Mouse (Mus musculus) heart, adult 2 months (tissue): ENCODE measurements around the gene Alpl. TPM values are rescaled to one million over a fixed set of nuclear protein-coding genes. Genes with fewer than 3 reads are reported as not detected.

ENCODE experiments used
- DNase-seq, 2 experiments: peaks; one replicate each; pipeline ENCODE4 v3.0.0; 2021
- H3K27ac ChIP-seq: fragments of 200-600 bp; 2 replicates; pipeline ENCODE4 v1.8.1; 2022
- H3K27me3 ChIP-seq: fragments of 200-500 bp; 2 replicates; pipeline ENCODE4 v1.6.1; 2012; ENCODE audit warnings: mild to moderate bottlenecking, low read length, inconsistent platforms, mixed read lengths; ENCODE audit not compliant: control insufficient read depth, insufficient read depth
- H3K36me3 ChIP-seq: fragments of 200-500 bp; 2 replicates; pipeline ENCODE4 v1.6.1; 2012; ENCODE audit warnings: low read length, inconsistent platforms; ENCODE audit not compliant: control insufficient read depth, insufficient read depth
- H3K4me1 ChIP-seq: fragments of 200-500 bp; 2 replicates; pipeline ENCODE4 v1.6.1; 2011; ENCODE audit warnings: low read length; ENCODE audit not compliant: control insufficient read depth, insufficient read depth
- H3K4me3 ChIP-seq: fragments of 200-600 bp; 2 replicates; pipeline ENCODE4 v1.8.1; 2022
- H3K79me2 ChIP-seq: fragments of 200-500 bp; replicated peaks from 2 replicates; pipeline ENCODE4 v1.6.1; 2012; ENCODE audit warnings: mild to moderate bottlenecking, inconsistent platforms, low read length, moderate library complexity, mixed read lengths; ENCODE audit not compliant: control insufficient read depth, insufficient read depth
- H3K9ac ChIP-seq: fragments of 200-500 bp; 2 replicates; pipeline ENCODE4 v1.6.1; 2012; ENCODE audit warnings: low read depth, mild to moderate bottlenecking, control low read depth, inconsistent platforms, low read length, mixed read lengths
- CTCF ChIP-seq: fragments of 200-600 bp; IDR thresholded peaks from 2 replicates; pipeline ENCODE4 v1.8.1; 2022; ENCODE audit warnings: antibody characterized with exemption, mild to moderate bottlenecking, moderate library complexity
- EP300 ChIP-seq: fragments of 200-500 bp; IDR thresholded peaks from 2 replicates; pipeline ENCODE4 v1.6.1; 2011; ENCODE audit warnings: low read depth, low read length, control low read depth; ENCODE audit not compliant: insufficient read depth
- POLR2A ChIP-seq: fragments of 200-500 bp; IDR thresholded peaks from 2 replicates; pipeline ENCODE4 v1.6.1; 2011; ENCODE audit warnings: mild to moderate bottlenecking, low read depth, low read length, control low read depth; ENCODE audit not compliant: insufficient read depth
- WGBS: fragments of 180-500 bp; shearing (Covaris S2); methylation state at CpG from one replicate; pipeline ENCODE4 v1.1.7; 2018; 5-methylcytosine and 5-hydroxymethylcytosine counted together
- intact Hi-C: fragments of 180-260 bp; cut with DNase I; formaldehyde crosslinking; loops from one replicate; pipeline ENCODE4 v1.15.1; 2025
- polyA plus RNA-seq: library from polyadenylated mRNA; depleted of rRNA; stranded (reverse); fragments of >200 nt; gene quantifications from 2 replicates; pipeline ENCODE4 v1.2.3, GENCODE M21; 2012
- total RNA-seq, 2 experiments: library from RNA; stranded (reverse); gene quantifications; 2 replicates each; pipeline ENCODE4 v1.2.3; 2021

Gene Alpl
- total and polyA plus RNA-seq, 3 experiments: 33.2 to 64.8 (median 55.6) TPM

- no peaks in the 10 kb centered on the region; the same call in 1 of the 2 replicates for H3K4me1 ChIP-seq
- no peaks in the 10 kb centered on the region for H3K27me3 ChIP-seq
- H3K9ac ChIP-seq: peak overlapping the region; percentile 43
- intact Hi-C loops: no loop called here
- H3K27ac ChIP-seq: no peak overlapping the region
- no peaks in the 10 kb centered on the region for H3K79me2 ChIP-seq
- WGBS: 5% methylated on average over 50 of the region's 52 CpGs
- TF ChIP-seq EP300 (no peak), CTCF (no peak), POLR2A (no peak)
- DNase-seq: peak; percentile 89 to 90
- H3K4me3 ChIP-seq: peak overlapping the region; percentile 40
- no peaks in the 10 kb centered on the region for H3K36me3 ChIP-seq
Measured at GRCm38 (mm10) chr4:137707216-137707990, 88.8 kb downstream of the Alpl start.

- Histone ChIP-seq H3K36me3 (no peaks in the 10 kb centered on the region), H3K4me3 (no peak overlapping the region), H3K79me2 (no peaks in the 10 kb centered on the region), H3K9ac (no peak overlapping the region), H3K27me3 (no peaks in the 10 kb centered on the region), H3K4me1 (no peaks in the 10 kb centered on the region; the same call in 1 of the 2 replicates), H3K27ac (no peak overlapping the region)
- 82% methylated on average over 7 of the region's 7 CpGs for WGBS
- DNase-seq: no peak
- no peak for TF ChIP-seq POLR2A
- TF ChIP-seq EP300: no peak
- no peak for TF ChIP-seq CTCF
- intact Hi-C loops: no loop called here
Measured at GRCm38 (mm10) chr4:137706510-137706909, 89.7 kb downstream of the Alpl start.

- H3K79me2 ChIP-seq: no peaks in the 10 kb centered on the region
- H3K9ac ChIP-seq: no peak overlapping the region
- H3K36me3 ChIP-seq: no peaks in the 10 kb centered on the region
- no peak overlapping the region for H3K4me3 ChIP-seq
- H3K27me3 ChIP-seq: no peaks in the 10 kb centered on the region
- H3K27ac ChIP-seq: no peak overlapping the region
- no peaks in the 10 kb centered on the region; the same call in 1 of the 2 replicates for H3K4me1 ChIP-seq
- no peak for DNase-seq
- TF ChIP-seq EP300 (no peak), CTCF (no peak), POLR2A (no peak)
- WGBS: 57% methylated on average over 5 of the region's 5 CpGs
- intact Hi-C loops: no loop called here
Measured at GRCm38 (mm10) chr4:137705379-137705778, 90.8 kb downstream of the Alpl start.

GRCm38 (mm10) chr4:137704561-137704960 is 91.6 kb downstream of the Alpl start:
- TF ChIP-seq CTCF (no peak), POLR2A (no peak), EP300 (no peak)
- Histone ChIP-seq H3K36me3 (no peaks in the 10 kb centered on the region), H3K9ac (no peak overlapping the region), H3K27ac (no peak overlapping the region), H3K27me3 (no peaks in the 10 kb centered on the region), H3K4me3 (no peak overlapping the region), H3K79me2 (no peaks in the 10 kb centered on the region), H3K4me1 (no peaks in the 10 kb centered on the region; the same call in 1 of the 2 replicates)
- WGBS: 75% methylated on average over 2 of the region's 2 CpGs
- intact Hi-C loops: no loop called here
- DNase-seq: no peak

GRCm38 (mm10) chr4:137703077-137703476 is 93.1 kb downstream of the Alpl start:
- Histone ChIP-seq H3K9ac (no peak overlapping the region), H3K79me2 (no peaks in the 10 kb centered on the region), H3K27me3 (no peaks in the 10 kb centered on the region), H3K4me1 (no peaks in the 10 kb centered on the region; the same call in 1 of the 2 replicates), H3K27ac (no peak overlapping the region), H3K36me3 (no peaks in the 10 kb centered on the region), H3K4me3 (no peak overlapping the region)
- no peak for DNase-seq
- intact Hi-C loops: no loop called here
- WGBS: 71% methylated on average over 5 of the region's 5 CpGs
- TF ChIP-seq CTCF (no peak), EP300 (no peak), POLR2A (no peak)

GRCm38 (mm10) chr4:137700960-137701359 is 95.2 kb downstream of the Alpl start:
- WGBS: 55% methylated on average over 6 of the region's 6 CpGs
- H3K79me2 ChIP-seq: no peaks in the 10 kb centered on the region
- no peak overlapping the region for H3K27ac ChIP-seq
- no peak for DNase-seq
- TF ChIP-seq EP300 (no peak), POLR2A (no peak), CTCF (no peak)
- H3K27me3 ChIP-seq: no peaks in the 10 kb centered on the region
- H3K36me3 ChIP-seq: no peaks in the 10 kb centered on the region
- no peaks in the 10 kb centered on the region for H3K4me1 ChIP-seq
- intact Hi-C loops: no loop called here
- no peak overlapping the region for H3K9ac ChIP-seq
- H3K4me3 ChIP-seq: no peak overlapping the region
